Mouse (Mus musculus) brain, adult 2 months (tissue): Measurements from ENCODE around the gene Inpp5k.
"Not testable (repeated sequence)": the region's sequence is repeated elsewhere in the genome, so short reads cannot be mapped to it uniquely, and the experiment has no call there.

Experiments
- DNase-seq: peaks from one replicate; pipeline ENCODE4 v3.0.0; 2011; ENCODE audit warnings: low read depth, low spot score

Inpp5k gene

DNA sequence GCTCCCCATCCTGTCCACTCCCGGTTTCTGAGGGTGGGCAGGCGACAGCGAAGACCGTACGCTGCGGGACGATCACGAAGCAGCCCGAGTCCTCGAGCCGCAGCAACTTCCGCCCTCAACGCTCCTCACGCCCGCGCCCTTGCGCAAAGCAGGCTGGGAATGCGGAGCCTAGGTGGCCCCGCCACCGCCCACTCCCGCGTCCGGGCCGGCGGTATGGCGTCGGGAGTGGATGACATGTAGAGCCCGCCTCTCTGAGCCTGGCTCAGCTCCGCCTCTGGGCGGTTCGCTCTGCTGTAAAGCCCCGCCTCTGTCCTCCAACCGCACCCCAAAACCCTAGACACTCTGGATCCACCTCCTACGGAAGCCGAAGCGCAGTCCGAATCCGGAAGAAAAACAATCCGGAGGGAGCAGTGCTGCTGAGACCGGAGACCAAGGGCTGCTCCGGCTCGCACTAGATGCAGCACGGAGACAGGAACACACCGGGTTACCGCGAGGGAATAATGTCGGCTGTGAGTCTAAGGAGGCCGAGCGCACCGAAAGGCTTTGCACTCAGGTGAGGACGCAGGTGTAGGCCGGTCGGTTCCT is at the start of gene Inpp5k:
TSS of gene Inpp5k (plus strand) at position 344 of the 585 bp plus-strand sequence.
- peak; percentile 100 for DNase-seq

DNA sequence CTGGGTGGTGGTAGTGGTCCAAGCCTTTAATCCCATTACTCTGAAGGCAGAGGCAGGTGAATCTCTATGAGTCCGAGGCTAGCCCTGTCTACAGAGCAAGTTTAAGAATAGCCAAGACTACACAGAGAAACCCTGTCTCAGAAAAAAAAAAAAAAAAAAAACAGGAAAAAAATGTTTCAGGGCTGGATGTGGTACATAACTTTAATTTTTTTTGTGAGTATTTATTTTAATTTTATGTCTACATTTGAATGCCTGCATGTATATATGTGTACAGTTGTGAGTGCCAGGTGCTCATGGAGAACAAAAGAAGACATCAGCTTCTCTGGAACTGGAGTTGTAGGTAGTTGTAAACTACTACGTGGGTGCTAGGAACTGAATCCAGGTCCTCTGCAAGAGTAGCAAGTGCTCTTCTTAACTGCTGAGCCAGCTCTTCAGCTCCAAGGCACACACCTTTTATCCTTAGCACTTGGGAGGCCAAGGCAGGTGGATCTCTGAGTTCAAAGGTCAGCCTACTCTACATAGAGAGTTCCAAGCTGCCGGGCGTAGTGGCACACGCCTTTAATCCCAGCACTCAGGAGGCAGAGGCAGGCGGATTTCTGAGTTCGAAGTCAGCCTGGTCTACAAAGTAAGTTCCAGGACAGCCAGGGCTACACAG is 49.2 kb upstream of the Inpp5k start:
- no peak for DNase-seq

DNA sequence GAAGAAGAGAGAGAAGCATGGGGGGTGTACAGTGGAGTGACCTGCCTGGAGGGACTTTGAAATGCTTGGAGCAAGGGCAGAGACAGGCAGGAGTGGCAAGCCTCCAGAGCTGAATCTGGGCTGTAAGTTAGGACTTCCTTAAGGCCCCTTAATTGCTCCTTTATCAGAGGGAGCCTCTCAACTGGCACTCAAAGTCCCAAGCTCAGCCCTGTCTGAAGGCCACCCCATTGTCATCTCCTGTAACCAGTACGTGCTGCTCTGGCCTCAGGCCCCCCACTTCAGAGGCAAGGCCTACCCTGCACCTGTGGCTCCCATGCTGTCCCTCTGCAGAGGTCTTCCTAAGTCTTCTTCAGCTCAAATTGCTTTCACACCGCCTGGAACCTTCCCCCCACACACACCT is 47.3 kb upstream of the Inpp5k start:
- no peak for DNase-seq

DNA sequence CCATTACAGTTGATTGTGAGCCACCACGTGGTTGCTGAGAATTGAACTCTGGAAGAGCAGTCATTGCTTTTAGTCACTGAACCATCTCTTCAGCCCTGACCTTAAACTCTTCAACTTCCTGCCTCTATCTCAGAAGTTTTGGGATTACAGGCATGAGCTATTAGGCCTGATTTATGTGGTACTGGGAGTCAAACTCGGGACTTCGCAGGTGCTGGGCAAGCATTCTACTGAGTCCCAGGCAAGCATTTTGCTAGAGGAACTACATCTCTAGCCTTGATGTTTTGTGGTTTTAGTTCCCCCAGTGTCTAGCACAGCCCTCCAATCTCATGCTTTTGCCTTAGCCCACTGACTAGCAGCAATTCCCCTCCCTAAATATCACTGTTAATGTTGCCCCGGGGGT is 45.7 kb upstream of the Inpp5k start:
- no peak for DNase-seq

DNA sequence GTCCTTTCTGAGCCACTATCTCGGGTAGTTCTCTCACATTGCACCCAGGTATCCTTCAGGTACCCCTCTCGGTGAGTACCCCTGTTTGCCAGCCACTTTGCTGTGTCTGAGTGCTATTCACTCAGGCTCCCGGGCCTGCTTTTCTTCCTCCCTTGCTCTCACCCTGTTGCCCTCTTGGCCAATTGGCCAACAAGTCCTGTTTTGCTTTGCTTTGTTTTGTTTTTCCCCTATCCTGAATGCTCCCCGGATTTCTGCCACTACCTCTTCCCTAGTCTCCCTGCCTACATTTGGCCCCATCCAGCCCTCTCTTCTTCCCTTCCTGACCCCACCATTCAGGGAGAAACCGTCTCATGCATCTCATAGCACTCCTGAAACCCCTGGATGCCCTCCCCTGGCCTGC is 44.8 kb upstream of the Inpp5k start:
- DNase-seq: no peak

DNA sequence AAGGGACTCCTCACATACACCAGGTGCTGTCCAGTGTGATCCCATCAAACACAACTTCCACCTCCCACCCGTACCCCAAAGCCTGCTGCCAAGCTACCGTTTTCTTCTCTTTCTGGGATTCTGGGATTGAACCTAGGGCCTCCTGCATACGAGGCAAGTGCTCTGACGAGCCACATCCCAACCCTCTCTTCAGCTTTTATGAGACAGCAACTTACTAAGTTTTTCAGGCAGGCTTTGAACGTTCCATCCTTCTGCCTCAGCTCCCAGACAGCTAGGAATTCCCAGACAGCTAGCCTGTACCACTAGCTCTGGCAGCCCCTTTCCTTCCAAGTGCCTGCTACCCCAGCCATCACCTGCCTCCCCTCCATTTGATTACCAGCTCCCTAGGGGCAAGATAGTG is 43.8 kb upstream of the Inpp5k start:
- no peak for DNase-seq

DNA sequence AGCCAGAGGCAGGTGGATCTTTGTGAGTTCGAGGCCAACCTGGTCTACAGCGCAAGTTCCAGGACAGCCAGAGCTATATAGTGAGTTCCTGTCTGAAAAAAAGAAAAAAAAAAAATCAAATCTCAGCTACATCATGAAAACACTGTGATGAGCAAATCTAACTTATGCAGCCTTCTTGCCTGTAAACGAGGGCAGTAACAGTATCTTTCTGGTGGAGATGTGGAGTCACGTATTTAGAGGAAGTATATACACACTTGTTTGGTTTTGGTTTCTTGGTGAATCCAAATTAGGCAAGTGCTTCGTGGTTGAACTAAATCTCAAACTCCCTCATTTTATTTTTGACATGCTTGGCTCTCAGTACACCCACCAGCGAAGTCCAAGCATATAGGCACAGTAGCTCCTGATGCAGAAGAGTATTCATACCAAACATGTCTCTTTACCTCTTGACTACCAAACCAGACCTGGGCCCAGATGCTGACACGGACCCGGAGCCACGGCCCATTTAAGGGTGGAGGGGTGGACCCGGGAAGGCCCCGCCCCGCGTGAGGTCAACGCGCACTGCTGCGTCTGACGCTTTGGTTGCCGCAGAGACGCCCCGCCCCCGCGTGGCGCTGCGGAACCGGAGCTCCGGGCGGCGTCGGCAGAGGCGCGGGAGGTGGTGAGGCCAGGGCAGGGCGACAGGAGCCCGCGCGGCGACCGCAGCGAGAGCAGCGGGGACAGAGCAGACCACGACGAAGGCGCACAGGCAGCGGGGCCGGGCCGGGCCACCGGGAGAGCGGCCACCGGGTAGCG is 43.1 kb upstream of the Inpp5k start, which contains the start of gene Pitpna:
TSS of gene Pitpna (plus strand) at position 605 of the 792 bp plus-strand sequence.
- DNase-seq: peak; percentile 98

DNA sequence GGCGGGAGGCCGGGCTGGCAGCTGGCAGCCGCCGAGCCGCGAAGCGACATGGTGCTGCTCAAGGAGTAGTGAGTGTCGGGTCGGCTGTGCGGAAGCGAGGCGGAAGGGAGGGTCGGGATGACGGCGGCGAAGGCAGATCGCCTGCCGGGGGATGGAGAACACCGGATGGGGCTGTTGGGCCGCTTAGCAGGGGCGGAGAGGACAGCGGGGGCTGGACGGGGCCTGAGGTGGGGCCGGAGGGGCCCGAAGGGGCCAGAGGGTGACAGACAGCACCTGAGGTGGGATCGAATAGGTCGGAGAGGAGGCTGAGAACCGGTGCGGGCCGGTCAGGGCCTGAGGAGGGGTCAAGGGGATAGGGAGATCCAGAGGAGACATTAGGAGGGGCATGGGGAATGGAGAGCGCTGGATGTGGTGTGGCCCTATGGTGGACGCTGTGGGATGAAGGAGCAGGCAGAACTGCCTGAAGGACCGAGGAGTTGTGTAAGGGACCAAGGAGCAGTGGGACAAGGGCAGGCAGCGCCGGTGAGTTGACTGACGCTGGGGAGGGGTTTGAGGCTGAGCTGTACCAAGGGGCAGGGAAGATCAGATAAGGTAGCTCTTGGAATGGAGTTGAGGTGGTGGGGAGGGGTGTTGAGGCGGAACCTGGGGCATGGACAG is 42.4 kb upstream of the Inpp5k start:
- DNase-seq: no peak

DNA sequence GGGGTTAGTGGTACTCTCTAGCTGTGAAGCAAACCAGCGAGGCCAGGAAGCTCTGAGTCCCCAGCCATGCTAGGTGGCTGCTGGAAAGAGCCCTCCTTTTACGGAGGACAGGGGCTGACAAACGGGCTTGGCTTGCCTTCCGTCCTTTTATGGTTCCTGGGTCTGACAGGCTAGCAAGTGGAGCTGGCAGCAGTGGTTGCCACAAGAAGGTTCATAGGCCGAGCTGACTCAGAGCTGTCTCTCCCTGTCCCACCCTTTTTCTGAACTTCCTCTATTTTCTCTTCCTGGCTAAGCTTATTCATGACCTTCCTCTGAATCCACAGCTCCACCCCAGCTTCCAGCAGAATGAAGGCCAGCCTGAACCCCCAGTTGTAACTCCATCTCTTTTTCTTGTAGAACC is 38.2 kb upstream of the Inpp5k start:
- no peak for DNase-seq

DNA sequence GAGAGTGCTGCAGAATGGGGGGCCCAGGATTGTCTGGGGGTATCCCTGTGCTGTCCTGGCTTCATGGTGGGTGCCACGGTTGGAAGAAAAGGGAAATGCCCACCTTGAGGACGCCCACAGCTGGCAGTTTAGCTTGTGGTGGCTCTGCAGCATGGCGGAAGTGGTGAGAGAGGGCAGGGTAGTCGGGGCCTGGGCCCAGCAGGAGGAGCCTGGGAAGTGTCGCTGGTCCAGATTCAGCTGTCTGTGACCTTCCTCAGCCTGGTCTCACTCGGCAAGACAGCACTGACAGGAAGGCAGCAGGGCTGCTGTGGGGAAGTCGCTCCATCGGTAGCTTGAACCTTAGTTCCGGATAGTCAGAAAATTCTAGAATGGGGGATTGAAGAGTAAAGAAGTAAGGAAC is 36.4 kb upstream of the Inpp5k start:
- DNase-seq: no peak

DNA sequence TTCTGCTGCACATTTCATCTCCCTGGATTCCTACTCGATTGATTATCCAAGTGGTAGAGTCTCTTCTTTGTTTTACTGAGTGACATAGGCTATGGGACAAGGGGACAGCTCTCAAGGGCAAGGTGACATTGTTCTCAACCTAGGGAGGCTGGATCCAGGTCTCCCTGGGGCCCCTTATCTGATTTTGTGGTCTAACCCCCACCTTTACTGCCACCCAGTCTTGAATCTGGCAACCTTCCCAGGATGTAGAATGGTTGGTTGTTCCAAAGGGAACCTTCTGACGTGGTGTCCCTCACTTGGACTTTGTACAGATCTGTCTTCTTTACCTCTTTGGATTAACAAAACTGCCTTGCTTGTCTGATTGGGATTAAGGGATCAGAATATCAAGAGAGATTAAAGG is 35.4 kb upstream of the Inpp5k start:
- DNase-seq: no peak

DNA sequence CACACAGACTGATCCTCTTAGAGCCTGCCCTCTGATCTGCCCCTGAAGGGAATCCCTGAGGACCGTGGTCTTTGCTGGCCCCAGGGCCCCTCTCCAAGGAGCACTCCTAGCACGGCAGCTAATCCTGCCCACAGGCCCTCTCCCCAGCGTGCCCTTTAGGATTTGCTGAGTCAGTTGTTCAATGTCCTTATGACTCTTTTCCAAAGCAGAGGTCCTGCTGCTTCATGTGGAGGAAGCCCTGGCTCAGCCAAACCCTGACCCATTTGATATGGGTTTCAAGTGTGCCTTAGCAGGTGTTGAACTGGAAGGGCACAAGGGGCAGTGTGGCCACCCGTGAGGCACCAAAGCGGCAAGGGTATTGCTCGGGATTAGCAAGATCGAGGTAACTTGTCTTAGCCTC is 35.0 kb upstream of the Inpp5k start:
- DNase-seq: no peak

DNA sequence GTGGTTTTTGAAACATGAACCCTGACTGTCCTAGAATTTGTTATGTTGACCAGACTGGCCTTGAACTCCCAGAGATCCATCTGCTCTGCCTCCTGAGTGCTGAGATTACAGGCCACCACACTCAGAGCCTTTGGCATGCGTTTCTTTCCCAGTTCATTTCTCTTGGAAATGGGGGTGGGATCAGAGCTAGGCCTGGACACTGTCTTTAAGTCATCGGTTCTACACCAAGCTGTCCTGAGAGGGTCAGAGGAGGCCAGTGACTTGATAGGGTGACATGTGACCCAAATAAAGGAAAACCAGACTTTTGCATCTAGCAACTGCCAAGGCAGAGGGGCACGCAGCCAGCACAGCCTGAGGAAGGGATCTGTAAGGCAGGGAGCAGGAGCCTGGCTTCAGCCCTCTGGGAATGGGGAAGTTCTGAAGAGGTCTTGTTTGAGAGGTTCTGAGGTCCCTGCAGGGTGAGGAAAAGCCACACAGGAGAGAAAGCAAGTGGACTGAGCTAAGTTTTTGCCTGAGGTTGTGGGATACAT is 34.0 kb upstream of the Inpp5k start:
- no peak for DNase-seq

DNA sequence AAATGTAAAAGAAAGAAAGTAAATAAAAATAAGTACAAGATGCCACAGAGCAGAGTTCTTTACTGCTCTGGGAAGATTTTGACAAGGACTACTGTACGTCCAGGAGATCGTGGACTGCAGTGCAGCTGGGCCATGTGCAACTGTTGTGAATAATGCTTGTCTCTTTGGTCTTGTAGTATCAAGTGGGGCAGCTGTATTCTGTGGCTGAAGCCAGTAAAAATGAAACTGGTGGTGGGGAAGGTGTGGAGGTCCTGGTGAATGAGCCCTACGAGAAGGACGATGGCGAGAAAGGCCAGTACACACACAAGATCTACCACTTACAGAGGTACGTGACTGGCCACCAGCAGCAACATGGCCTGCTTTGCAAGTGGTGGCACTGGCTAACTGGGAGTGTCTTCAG is 32.8 kb upstream of the Inpp5k start:
- DNase-seq: no peak

DNA sequence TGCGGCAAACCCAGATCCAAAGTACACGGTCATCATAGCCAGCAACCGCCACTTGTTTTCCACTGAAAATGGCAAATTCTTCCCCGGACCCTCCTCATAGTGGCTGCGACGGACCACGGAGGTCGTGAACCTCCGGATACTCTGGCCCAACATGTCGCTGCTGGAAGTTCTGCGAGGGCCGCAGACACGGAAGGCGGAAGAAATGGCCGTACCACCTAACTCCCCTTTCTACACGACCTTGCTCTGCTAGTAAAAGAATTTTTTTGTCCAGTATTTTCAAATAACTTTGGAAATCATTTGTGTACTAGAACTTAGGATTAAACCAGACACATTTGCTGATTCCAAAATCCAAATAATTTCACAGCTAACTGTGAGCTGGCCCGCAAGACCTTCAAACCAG is 31.0 kb upstream of the Inpp5k start:
- not testable (repeated sequence) for DNase-seq

DNA sequence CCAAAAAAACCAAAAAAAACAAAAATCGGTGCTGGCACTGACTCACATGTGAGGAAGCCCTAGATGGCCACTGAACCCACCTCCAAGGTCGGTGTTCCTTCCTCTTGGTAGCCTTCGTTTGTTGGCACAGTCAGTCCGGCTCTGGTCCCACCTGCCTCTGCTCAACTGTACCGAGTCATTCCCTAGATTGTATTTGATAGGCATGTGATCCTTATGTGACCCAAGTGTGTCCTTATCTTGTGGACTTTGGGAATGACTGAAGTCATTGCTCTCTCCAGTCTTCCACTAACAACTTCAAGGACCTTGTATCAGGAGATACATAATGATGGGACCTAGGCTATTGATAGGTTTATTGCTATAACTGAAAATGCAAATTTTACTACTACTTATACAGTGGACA is 26.0 kb upstream of the Inpp5k start:
- DNase-seq: no peak

DNA sequence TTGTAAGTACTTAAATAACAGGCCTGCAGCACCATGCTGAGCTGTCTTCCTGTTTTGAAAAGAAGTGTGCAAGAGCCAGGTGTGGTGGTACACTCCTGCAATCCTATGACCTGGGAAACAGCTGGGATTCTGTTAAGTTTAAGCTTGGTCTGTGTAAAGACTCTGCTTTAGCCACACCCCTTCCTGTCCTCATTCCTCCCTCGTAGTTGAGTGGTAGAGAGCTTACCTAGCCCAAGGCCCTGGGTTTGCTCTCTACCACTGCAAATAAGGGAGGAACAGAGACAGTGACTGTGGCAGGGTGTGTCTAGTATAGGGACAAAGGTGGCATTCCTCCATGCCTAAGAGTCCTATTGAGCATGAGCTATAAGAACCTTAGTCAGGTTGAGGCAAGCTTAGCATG is 25.5 kb upstream of the Inpp5k start:
- no peak for DNase-seq

DNA sequence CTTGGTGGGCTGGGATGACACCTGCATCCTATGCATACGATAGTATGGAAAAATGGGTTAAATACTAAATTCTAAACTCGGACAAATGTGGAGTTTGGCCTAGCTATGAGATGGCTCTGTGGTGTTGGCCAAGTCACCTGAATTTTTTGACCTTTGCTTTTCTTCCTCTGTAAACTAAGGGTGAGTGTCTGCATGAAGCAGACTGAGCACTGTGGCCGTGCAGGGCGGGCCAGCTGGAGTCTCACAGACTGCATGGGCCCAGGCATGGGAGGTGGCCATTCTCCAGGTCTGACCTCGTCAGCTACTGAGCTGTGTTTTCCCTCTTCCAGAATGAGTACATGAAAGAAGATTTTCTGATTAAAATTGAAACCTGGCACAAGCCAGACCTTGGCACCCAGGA is 22.0 kb upstream of the Inpp5k start:
- DNase-seq: no peak

DNA sequence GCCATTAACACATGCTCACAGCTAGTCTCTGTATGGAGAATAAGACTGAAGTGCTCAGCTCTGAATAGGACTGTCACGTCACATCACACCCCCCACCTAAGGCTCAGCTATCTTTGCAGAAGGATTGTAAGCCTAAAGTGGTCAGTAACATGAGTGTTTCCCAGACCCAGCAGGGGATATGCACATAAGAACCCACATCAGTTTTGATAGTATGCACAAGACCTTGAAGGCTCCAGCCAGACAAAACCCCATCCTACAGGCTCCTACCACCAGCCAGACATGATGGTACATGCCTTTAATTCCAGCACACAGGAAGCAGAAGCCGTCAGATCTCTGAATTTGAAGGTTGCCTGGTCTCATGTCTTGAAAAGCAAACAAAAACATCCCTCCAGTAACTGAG is 20.8 kb upstream of the Inpp5k start:
- no peak for DNase-seq

DNA sequence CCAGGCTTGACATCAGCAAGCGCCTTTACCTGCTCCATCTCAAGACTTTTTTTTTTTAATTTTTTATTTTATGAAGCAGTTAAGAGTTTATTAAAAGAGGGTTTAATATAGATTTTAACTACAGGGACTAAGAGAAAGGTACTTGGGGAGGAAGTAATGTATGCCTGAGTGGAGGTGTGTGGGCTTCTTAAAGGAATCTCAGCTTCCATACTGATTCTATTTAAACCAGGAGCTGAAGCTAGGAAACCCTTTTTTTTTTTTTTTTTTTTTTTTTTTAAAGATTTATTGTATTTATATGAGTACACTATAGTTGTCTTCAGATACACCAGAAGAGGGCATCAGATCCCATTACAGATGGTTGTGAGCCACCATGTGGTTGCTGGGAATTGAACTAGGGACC is 16.0 kb upstream of the Inpp5k start:
- DNase-seq: no peak

DNA sequence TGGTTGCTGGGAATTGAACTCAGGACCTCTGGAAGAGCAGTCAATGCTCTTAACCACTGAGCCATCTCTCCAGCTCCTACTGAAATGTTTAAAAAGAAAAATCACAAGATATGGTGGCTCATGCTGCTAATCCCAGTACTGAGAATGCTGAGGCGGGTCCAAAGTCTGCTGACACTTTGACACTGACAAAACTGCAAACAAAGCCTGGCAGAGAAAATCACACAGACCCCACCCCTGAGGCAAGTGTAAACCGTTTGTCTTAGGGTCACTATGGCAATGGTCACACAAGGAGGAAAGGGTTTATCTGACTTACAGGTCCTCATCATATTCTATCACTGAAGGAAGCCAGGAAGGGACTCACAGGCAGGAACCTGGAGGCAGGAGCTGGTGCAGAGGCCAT is 15.2 kb upstream of the Inpp5k start:
- DNase-seq: no peak

DNA sequence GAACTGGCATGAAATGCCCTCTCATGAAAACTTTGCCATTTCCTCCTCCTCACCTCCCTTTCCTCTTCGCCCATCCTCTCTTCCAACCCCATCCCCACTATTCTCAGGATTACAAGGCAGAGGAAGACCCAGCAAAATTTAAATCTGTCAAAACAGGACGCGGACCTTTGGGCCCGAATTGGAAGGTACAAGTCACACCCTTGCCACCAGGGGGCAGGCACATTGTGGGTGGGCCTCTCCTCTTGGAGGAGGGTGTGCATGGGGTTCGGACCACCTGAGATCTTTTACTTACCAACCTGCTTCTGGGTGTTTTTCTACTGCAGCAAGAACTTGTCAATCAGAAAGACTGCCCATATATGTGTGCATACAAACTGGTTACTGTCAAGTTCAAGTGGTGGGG is 11.7 kb upstream of the Inpp5k start:
- no peak for DNase-seq
